Mouse (Mus musculus) retina, embryonic 14.5 days (tissue): Measurements from ENCODE around the gene Ankar.

Source experiments
- DNase-seq: peaks from one replicate; pipeline ENCODE4 v3.0.0-alpha.2; 2015; ENCODE audit warnings: low spot score

Ankar gene

GRCm38 (mm10) chr1:72700479-72700878 is at the start of gene Ankar:
Gene Ankar, minus strand, starts transcription at chr1:72700579.
- DNase-seq, result no peak

GRCm38 (mm10) chr1:72746382-72746781 is 46.0 kb upstream of the Ankar start:
- DNase-seq, result peak; percentile 28

GRCm38 (mm10) chr1:72744816-72745506 is 44.6 kb upstream of the Ankar start:
- no peak for DNase-seq

GRCm38 (mm10) chr1:72741406-72741805 is 41.0 kb upstream of the Ankar start:
- no peak for DNase-seq

GRCm38 (mm10) chr1:72739681-72740063 is 39.3 kb upstream of the Ankar start:
- no peak for DNase-seq

GRCm38 (mm10) chr1:72738946-72739680 is 38.7 kb upstream of the Ankar start:
- no peak for DNase-seq

GRCm38 (mm10) chr1:72736397-72737125 is 36.2 kb upstream of the Ankar start:
- no peak for DNase-seq

- no peak for DNase-seq
Measured at GRCm38 (mm10) chr1:72733191-72733691, 32.9 kb upstream of the Ankar start.

- DNase-seq, result no peak
Measured at GRCm38 (mm10) chr1:72730126-72730525, 29.7 kb upstream of the Ankar start.

- DNase-seq, result no peak
Measured at GRCm38 (mm10) chr1:72728781-72729180, 28.4 kb upstream of the Ankar start.

- DNase-seq, result no peak
Measured at GRCm38 (mm10) chr1:72725941-72726340, 25.6 kb upstream of the Ankar start.

- DNase-seq, result no peak
Measured at GRCm38 (mm10) chr1:72724354-72724753, 24.0 kb upstream of the Ankar start.

- no peak for DNase-seq
Measured at GRCm38 (mm10) chr1:72722646-72723045, 22.3 kb upstream of the Ankar start.

- DNase-seq, result no peak
Measured at GRCm38 (mm10) chr1:72720115-72720725, 19.8 kb upstream of the Ankar start.

- DNase-seq, result peak; percentile 82
Measured at GRCm38 (mm10) chr1:72718846-72719245, 18.5 kb upstream of the Ankar start.

GRCm38 (mm10) chr1:72717540-72717939 is 17.2 kb upstream of the Ankar start:
- DNase-seq, result no peak

GRCm38 (mm10) chr1:72716926-72717325 is 16.5 kb upstream of the Ankar start:
- peak; percentile 88 for DNase-seq

- DNase-seq, result no peak
Measured at GRCm38 (mm10) chr1:72716421-72716820, 16.0 kb upstream of the Ankar start.

GRCm38 (mm10) chr1:72715593-72716361 is 15.4 kb upstream of the Ankar start:
- no peak for DNase-seq

- no peak for DNase-seq
Measured at GRCm38 (mm10) chr1:72715065-72715464, 14.7 kb upstream of the Ankar start.

GRCm38 (mm10) chr1:72714547-72714946 is 14.2 kb upstream of the Ankar start:
- no peak for DNase-seq
